Mouse (Mus musculus) retina, postnatal 1 day (tissue): ENCODE data around the gene Itga7.

Experiments
- DNase-seq: peaks from one replicate; pipeline ENCODE4 v3.0.0-alpha.2; 2012

Itga7 gene

DNA sequence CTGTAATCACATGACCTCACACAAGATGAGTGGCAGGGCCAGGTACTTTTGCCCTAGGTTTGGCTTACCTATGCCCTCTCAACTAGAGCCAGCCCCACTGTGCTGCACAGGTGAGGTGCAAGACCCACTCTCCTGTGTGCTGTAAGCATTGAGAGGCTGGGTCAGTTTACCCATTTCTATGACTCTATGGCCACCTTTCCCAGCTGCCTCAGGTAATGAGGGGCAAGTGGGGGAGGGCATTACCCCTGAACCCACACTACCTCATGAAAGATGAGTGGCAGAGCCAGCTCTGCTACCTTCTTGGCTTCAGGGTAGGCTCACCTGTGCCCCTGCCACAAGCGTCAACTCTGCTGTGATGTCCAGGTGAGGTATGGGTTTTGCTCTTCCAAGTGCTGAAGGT is 62.2 kb downstream of the Itga7 start:
- no peak for DNase-seq

DNA sequence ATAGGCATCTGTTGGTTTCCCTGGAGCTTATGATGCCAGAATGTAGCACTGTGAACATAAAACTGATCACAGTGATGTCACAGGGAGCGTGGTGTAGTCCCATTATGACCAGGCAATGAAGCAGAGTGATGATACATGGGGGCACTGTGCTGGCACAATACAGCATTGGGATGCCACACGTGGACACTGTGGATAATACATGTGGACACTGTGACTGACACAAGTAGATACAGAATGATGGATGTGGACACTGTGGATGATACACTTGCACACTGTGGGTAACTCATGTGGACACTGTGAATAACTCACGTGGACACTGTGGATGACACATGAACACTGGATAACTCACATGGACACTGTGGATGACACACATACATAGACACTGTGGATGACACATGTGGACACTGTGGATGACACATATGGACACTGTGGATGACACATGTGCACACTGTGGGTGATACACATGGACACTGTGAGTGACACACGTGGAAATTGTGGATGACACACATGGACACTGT is 63.0 kb downstream of the Itga7 start:
- DNase-seq: no peak

DNA sequence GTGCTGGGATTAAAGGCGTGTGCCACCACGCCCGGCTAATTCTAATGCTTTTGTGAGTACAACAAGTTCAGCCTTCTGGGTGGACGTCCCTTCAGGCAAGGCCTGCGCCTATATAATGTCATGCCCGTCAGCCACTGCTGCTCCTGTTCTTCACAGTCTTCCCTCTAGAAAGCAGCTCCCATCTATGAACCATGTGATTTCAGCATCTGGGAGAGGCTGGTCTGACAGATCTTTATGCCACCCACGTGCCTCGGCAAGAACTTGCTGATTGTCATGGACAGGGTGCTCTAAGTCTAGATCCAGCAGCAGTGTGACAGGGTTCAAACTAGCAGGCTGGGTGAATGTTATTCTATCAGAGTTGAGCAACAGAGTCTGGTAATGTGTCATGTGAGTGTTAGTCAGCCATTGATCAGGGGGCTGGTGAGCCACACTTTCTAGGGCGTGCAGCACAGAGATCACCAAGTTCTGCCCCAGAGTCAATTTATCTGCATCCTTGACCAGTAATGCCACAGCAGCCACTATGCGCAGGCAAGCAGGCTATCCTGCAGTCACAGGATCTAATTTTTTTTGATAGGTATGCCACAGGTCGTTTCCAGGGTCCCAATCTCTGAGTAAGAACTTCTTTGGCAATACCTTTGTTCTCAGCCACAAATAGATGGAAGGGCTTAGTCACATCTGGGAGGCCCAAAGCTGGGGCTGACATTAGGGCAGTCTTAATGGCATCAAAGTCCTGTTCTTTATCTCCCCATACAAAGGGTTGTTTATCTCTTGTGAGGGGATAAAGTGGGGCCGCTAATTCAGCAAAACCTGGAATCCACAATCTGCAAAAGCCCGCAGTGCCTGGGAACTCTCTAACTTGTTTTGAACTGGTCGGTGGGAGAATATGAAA is 70.7 kb downstream of the Itga7 start:
- DNase-seq: no peak
